Mouse (Mus musculus): ENCODE data around the gene Bcs1l.

DNA sequence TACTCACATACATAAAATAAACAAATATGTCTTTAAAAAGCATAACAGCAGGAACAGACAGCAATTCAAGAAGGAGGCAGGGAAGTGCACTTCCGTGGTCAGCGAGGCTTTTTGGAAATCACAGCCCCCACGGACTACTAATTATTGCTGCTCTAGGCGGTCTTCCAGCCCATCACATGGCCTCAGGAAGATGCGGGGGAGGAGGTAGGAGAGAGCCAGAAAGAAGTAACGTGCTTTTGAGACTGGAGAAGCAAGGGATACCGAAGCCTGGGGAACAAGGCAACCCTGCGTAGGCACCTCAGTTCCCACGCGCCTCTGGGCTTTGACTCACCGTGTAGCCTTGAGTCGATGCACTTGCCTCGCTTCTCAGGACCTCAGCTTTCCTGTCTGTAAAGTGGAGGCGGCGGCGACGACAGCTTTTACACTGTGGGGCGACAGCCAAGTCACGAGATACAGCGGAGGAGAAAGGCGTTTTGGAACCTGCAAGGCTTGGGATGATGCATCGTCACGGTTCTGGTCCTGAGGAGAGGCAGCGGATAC lies 786 bp upstream of the Bcs1l start:
- TF ChIP-seq CTCF (IDR thresholded peaks at IDR 0.05; ENCODE audit: low read depth, low read length) (no peak), TAL1 (conservative IDR thresholded peaks at IDR 0.05; ENCODE audit: low read depth, low read length) (no peak)

Data from G1E (cell line).